Mouse (Mus musculus) T-helper 2 cell (primary cell): ENCODE results near the gene Mmp2.
"Not testable (repeated sequence)": the region's sequence is repeated elsewhere in the genome, so short reads cannot be mapped to it uniquely, and the experiment has no call there.

Experiments used
- in situ Hi-C: fragments of 300-600 bp; cut with MboI, MseI; formaldehyde crosslinking; loops from one replicate; pipeline ENCODE4 v1.15.1; 2025; ENCODE audit warnings: high pct_unique_total_duplicates

Mmp2 gene

GRCm38 (mm10) chr8:92827243-92828034 is at the start of gene Mmp2:
Mmp2 (plus strand) TSS chr8:92827291.
- in situ Hi-C loops: no loop called here

DNA sequence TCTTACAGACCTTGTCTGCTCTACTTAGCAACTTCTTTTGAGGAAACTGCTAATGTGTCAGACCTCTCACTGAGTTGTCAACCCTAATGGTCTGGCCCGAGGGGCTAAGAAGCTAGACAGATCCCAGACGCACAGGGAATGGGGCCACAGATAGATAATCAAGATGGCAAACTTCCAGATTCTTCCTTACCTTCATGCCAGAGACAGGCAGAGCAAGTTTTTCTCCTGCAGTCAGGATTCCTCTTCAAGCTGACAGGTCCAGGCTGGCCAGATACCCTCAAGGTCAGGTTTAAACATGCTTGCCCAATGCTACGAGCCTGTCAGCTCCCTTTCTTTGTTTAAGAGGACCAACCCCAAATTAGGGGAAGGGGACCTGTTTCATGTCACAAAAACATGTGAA is 46.1 kb upstream of the Mmp2 start:
- in situ Hi-C loops: no loop called here

DNA sequence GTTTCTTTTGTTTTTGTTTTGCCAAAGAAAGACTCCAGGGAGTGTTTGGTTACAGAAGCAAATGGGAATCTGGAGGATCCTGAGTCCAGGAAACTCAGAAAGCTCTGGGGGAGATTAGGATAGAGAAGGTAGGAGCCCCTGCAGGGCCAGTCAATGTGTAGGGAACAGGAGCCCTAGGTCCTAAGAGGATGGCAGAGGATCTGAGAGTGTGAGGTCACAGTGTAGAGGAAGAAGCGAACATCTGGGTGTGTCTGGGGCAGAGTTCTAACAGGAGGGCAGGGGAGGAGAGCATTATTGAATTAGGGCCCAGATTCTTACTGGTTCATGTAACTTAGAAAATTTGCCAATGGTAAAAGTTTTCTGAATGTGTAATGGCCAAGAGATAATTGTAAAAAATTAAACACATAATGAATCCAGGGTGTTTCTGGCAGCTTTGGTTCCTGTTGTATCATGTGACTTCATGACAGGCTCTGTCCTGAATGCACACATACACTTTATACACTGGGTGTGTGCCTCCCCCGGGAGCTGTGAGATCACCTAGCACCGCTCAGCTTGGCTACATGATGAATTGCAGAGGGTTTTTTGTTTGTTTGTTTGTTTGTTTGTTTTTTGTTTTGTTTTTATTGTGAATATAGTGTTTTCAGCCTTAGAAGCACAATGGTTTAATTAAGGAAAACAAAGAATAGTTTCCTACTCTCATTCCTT is 43.0 kb upstream of the Mmp2 start:
- in situ Hi-C loops: no loop called here

DNA sequence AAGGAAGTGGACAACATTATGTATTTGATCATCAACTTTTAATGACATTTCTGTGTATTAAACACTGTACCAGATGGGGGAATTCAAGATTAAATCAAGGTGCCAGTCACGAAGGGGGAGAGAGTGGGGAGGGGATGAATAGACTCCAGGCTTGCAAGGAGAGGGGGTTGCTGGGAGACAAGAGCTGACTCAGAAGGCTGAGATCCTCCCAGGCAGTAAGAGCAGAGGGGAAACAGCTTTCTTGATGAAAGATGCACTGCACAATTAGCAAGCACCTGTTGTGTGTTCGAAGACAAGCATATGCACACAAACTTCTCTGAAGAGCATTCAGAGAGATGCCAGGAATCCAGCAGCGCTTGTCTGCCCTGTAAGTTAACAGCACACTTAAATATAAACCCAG is 36.3 kb upstream of the Mmp2 start:
- in situ Hi-C loops: no loop called here

- in situ Hi-C loops: not testable (repeated sequence)
These were observed 35.1 kb upstream of the Mmp2 start for GRCm38 (mm10) chr8:92791999-92792398.

GRCm38 (mm10) chr8:92793852-92794580 is 33.1 kb upstream of the Mmp2 start:
- in situ Hi-C loops: no loop called here

DNA sequence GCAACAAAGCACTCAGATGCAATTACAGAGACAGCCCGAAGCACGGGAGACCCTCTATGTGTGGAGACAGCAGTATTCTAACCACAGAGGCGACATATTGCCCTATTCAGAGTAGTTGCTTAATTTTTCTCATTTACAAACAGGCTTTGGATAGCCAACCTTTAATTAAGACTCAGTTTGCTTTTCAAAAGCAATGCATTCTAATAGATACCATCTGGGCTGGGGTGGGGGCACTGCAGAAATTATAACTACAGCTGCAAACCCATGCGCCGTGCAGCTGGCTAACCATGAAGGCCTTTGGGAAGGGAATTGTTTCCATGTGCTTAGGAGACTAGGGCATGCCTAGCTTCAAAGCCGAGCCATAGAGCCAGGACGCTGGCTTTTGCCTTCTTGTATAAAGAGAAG is 29.6 kb upstream of the Mmp2 start:
- in situ Hi-C loops: no loop called here

DNA sequence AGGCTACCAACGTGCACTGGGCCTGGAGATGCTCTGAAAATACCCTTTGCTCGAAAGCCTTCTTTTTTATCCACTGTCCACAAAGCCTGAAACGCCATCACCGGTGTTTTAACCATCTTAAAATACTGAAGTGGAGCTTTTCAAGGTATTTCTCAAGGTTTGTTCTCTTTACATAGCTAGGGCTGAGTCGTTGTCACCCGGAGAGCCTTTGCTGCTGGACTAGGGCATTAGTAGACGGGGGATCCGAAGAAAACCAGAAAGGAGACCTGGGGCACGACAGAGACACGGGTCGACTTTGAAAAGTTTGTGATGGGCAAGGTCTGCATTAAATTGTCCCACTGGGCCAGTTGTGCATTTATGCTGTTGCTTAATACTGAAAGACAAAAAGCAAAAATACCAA is 27.7 kb upstream of the Mmp2 start:
- in situ Hi-C loops: no loop called here

GRCm38 (mm10) chr8:92801231-92801630 is 25.9 kb upstream of the Mmp2 start:
- in situ Hi-C loops: no loop called here

DNA sequence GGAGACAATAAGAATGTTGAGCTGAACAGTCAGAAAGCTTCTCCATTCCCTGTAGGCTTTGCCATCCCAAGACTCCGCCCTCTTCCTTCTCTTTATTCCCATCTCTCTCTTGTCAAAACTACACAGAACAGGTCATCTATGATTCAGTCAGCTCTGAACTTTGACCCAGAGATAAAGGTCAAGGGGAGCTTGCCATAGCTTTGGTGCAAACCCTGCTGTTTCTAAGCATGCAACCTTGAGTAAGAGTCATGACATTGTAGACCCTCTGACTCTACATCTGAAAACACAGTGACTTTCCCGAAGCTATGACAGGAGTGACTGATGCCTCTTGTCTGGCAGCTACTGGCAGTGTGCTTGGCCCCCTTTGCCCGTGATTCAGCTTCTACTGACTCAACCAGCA is 24.5 kb upstream of the Mmp2 start:
- in situ Hi-C loops: no loop called here

GRCm38 (mm10) chr8:92812773-92813172 is 14.3 kb upstream of the Mmp2 start:
- in situ Hi-C loops: loop anchor here (10.0 kb wide), 1 partner anchor 192 kb away; no protein-coding TSS in a partner anchor

DNA sequence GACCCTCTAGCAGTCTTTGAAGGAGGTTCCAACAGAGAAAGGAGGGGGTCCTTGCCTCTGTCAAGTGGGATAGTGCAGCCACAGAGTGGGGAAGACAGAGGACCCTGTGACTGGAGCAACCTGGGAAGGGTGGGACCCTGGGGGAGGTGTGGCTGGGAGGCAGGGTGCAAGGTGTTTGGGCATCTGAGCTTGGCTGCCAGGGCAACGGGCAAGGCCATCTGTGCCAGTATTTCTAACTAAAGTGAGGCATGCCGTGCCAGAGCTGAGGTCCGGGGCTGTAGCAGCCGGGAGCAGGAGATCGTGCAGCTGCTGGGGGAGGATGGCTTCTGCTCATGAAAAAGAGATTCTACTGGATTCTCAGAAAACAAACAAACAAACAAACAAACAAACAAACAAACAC is 11.4 kb upstream of the Mmp2 start:
- in situ Hi-C loops: loop anchor here (10.0 kb wide), 1 partner anchor 189 kb away; no protein-coding TSS in a partner anchor

DNA sequence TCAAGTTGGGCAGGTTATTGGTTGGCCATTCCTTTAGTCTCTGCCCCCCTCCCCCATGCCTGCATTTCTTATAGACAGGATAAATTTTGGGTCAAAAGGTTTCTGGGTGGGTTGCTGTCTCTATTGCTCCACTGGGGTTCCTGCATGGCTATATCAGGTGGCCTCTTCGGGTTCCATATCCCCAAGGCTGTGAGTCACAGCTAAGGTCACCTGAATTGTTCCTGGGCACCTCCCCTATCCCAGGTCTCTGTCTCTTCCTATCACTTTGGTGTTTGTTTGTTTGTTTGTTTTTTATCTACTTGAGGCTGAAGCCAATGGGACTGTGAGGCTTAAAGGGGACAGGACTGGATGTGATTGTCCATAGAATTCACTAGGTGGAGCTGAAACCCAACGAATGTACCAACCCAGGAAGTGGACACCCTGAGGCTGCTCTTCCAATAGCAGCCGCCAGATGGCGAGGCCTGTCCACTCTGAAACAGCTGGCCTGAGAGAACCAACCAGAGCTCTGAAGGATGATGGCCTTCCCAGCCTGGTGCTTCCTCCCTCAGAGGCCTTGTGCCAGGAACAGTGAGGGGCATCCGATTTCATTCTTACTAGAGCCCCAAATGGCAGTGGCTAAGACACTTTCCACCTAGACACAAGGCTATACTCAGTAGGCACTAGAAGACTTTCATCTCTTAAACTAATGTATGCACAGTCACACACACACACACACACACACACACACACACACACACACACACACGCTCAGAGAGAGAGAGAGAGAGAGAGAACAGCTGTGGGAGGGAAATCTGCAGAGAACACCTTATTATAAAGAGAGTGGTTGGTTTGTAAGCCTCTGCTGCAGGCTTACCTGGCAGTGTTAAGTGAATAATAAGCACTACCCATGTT is 8.9 kb upstream of the Mmp2 start:
- in situ Hi-C loops: loop anchor here (10.0 kb wide), 1 partner anchor 187 kb away; no protein-coding TSS in a partner anchor

DNA sequence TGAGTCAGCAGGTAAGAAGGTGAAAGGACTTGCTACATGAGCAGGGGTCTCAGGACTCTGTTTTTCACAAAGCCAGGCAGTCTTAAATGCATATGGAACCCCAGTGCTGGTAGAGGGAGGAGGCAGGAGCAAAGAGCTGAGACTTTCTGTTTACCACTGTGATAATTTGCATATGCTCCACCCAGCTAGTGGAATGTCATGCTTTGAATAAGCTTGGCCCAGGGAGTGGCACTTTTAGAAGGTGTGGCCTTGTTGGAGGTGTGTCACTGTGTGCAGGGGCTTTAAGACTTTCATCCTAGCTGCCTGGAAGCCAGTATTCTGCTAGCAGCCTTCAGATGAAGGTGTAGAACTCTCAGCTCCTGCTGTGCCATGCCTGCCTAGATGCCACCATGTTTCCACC is 5.9 kb upstream of the Mmp2 start:
- in situ Hi-C loops: no loop called here

GRCm38 (mm10) chr8:92822386-92822785 is 4.7 kb upstream of the Mmp2 start:
- in situ Hi-C loops: no loop called here

DNA sequence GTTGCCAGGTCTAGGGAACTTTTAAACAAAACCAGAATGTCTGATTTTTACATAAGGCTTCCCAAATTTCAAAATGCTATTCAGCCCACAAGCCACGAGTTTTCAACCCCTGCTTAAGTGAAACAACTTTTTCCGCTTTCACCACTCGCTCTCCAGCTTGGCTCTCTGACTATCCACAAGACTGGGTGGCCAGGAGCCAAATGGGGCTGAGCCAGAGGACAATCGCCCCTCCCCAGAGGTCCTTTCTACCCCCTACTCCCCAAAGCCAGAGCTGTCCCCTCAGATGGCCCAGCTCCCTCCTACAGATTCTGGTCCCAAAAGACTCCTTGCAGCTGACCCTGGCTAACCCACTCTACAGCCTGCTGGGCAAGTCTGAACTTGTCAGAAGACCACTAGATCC is 1.1 kb upstream of the Mmp2 start:
- in situ Hi-C loops: no loop called here

GRCm38 (mm10) chr8:92828251-92828743 is 1.2 kb downstream of the Mmp2 start:
- in situ Hi-C loops: no loop called here

- in situ Hi-C loops: loop anchor here (10.0 kb wide), 1 partner anchor 951 kb away; no protein-coding TSS in a partner anchor
These were observed 7.1 kb downstream of the Mmp2 start for GRCm38 (mm10) chr8:92834065-92834731.

- in situ Hi-C loops: loop anchor here (10.0 kb wide), 1 partner anchor 950 kb away; no protein-coding TSS in a partner anchor
These were observed 7.9 kb downstream of the Mmp2 start for GRCm38 (mm10) chr8:92834786-92835500.

GRCm38 (mm10) chr8:92835901-92836300 is 8.8 kb downstream of the Mmp2 start:
- in situ Hi-C loops: loop anchor here (10.0 kb wide), 1 partner anchor 949 kb away; no protein-coding TSS in a partner anchor
